Comparison of ENCODE assay signal across 16 mouse cellular contexts in the genomic region with DNA sequence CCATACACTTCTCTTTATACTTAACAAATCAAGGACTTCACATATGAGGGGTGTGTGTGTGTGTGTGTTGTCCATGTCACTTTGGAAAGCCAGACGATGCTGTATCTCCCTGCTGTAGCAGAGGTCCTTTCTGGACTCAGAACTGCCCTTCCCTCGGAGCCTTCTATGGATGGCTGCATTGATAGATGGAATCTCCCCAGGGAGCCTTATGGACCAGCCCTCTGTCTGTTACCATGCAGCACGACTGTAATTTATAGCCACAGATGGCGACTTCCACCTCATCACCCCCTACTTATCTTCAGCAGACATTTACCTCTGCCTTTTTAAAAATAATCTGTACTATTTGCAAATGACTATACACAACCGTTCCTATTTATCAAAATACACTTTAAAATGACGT.
A peak's percentile ranks its signal among the peaks of the same experiment; 100 is the strongest.
DNase-seq lines count a peak whose midpoint lies in the region; ATAC-seq and TF ChIP-seq lines count a peak whose summit lies in the region.
"Had no signal": no experiment of that assay in that cellular context is flagged by ENCODE, and none has a peak within 500 bp of the region (broad histone marks: within the 10 kb centered on the region; RNA-seq: fewer than 3 reads in every experiment).

No protein-coding gene starts in this region.

- no peak overlapping the region; the same call in 1 of the 2 replicates for H3K4me2 ChIP-seq in liver, postnatal 0 days (ENCODE audit: low read depth, low read length)
- H3K4me2 ChIP-seq: limb, embryonic 12.5 days; stomach, embryonic 15.5 days had no signal

- H3K9me3 ChIP-seq in liver, postnatal 0 days (ENCODE audit: low read length), result no peaks in the 10 kb centered on the region
- H3K9me3 ChIP-seq in limb, embryonic 10.5 days (replicated peaks), result no peaks in the 10 kb centered on the region
- H3K9me3 ChIP-seq: heart, embryonic 10.5 days; limb, embryonic 12.5 days; stomach, embryonic 15.5 days had no signal

- no peaks in the 10 kb centered on the region for H3K36me3 ChIP-seq in liver, postnatal 0 days (replicated peaks; ENCODE audit: insufficient read depth, low read length)
- H3K36me3 ChIP-seq in limb, embryonic 10.5 days, result no peaks in the 10 kb centered on the region
- H3K36me3 ChIP-seq: heart, embryonic 10.5 days; limb, embryonic 12.5 days; stomach, embryonic 15.5 days had no signal

- no peak overlapping the region for H3K9ac ChIP-seq in liver, postnatal 0 days (replicated peaks)
- H3K9ac ChIP-seq: limb, embryonic 12.5 days; stomach, embryonic 15.5 days had no signal

- H3K27me3 ChIP-seq in liver, postnatal 0 days (ENCODE audit: insufficient read depth, low read length), result no peaks in the 10 kb centered on the region
- no peaks in the 10 kb centered on the region for H3K27me3 ChIP-seq in limb, embryonic 10.5 days (ENCODE audit: low read depth, poor library complexity, severe bottlenecking)
- H3K27me3 ChIP-seq: limb, embryonic 12.5 days; stomach, embryonic 15.5 days had no signal

- no peak for TF ChIP-seq CTCF in liver, postnatal 0 days (IDR thresholded peaks at IDR 0.05; ENCODE audit: low read depth)

- no peak for DNase-seq in liver, postnatal 0 days
- no peak for DNase-seq in liver
- peak; percentile 63 for DNase-seq in embryo, embryonic 11 days
- no peak for DNase-seq in limb, embryonic 10.5 days (ENCODE audit: low spot score)
- DNase-seq in retina, embryonic 14.5 days (ENCODE audit: low spot score), result peak; percentile 80
- DNase-seq in gastrocnemius, postnatal 10 days, result no peak
- no peak for DNase-seq in gastrocnemius, adult 8-10 months (ENCODE audit: low spot score in 2 of 2)
- DNase-seq: kidney, postnatal 10 days; layer of hippocampus, adult 9-11 months; lung, adult 2 months; thymus, postnatal 25 days had no signal

- peak overlapping the region; percentile 65; the same call in 1 of the 2 replicates for H3K27ac ChIP-seq in liver, postnatal 0 days (ENCODE audit: low read depth)
- peak overlapping the region; percentile 77 for H3K27ac ChIP-seq in limb, embryonic 10.5 days
- H3K27ac ChIP-seq: heart, embryonic 10.5 days; stomach, embryonic 15.5 days had no signal

- TF ChIP-seq EP300 in liver, postnatal 0 days (IDR thresholded peaks at IDR 0.05; ENCODE audit: low read depth), result no peak

- ATAC-seq in liver, postnatal 0 days, result no peak
- ATAC-seq: CD4-positive, CD25-positive, alpha-beta regulatory T cell, adult 4 months; inflammation-experienced regulatory T-cells, adult 6 months had no signal

- H3K4me3 ChIP-seq in liver, postnatal 0 days (ENCODE audit: low read depth, low read length), result no peak overlapping the region
- no peak overlapping the region for H3K4me3 ChIP-seq in limb, embryonic 10.5 days
- H3K4me3 ChIP-seq: heart, embryonic 10.5 days; limb, embryonic 12.5 days; stomach, embryonic 15.5 days had no signal

- WGBS in liver, postnatal 0 days (ENCODE audit: insufficient replicate concordance), result 58% methylated on average over 6 of the region's 6 CpGs
- 39% methylated on average over 6 of the region's 6 CpGs for WGBS in limb, embryonic 10.5 days

- H3K4me1 ChIP-seq in liver, postnatal 0 days (ENCODE audit: insufficient read depth), result peaks cover 8% of the 10 kb centered on the region; the same call in 1 of the 2 replicates
- H3K4me1 ChIP-seq in limb, embryonic 10.5 days, result peaks cover 68% of the 10 kb centered on the region
- H3K4me1 ChIP-seq: stomach, embryonic 15.5 days had no signal

Comparison
In these comparisons a context has a peak if more than half of its experiments do, and no peak if none do; other contexts are left out.
1. DNase-seq: peak in embryo, embryonic 11 days (single experiment) and retina, embryonic 14.5 days (single experiment); none in liver, postnatal 0 days (single experiment), liver (single experiment), limb, embryonic 10.5 days (single experiment), gastrocnemius, postnatal 10 days (single experiment) and gastrocnemius, adult 8-10 months (0 of 2).